Mouse (Mus musculus) limb, embryonic 15.5 days (tissue): ENCODE data around the gene Hist1h2af. TPM values are rescaled to one million over a fixed set of nuclear protein-coding genes. Genes with fewer than 3 reads are reported as not detected.
"Not testable (repeated sequence)": the region's sequence is repeated elsewhere in the genome, so short reads cannot be mapped to it uniquely, and the experiment has no call there.

Source experiments
- ATAC-seq: fragments of 200-750 bp; cut with Nextera tagmentation; 2 replicates; pipeline ENCODE4 v1.8.0; 2017; ENCODE audit warnings: low read depth, moderate TSS enrichment; ENCODE audit not compliant: insufficient number of reproducible peaks, low FRiP score, low TSS enrichment
- H3K27ac ChIP-seq: fragments of 300-500 bp; sonication (generic); 2 replicates; pipeline ENCODE4 v1.5.1; 2015; ENCODE audit warnings: moderate library complexity, mild to moderate bottlenecking, inconsistent platforms
- H3K27me3 ChIP-seq: fragments of 300-500 bp; sonication (generic); 2 replicates; pipeline ENCODE4 v1.6.1; 2015; ENCODE audit warnings: inconsistent platforms
- H3K36me3 ChIP-seq: fragments of 300-500 bp; sonication (generic); 2 replicates; pipeline ENCODE4 v1.6.1; 2015; ENCODE audit warnings: inconsistent platforms
- H3K4me1 ChIP-seq: fragments of 300-500 bp; sonication (generic); 2 replicates; pipeline ENCODE4 v1.6.1; 2015; ENCODE audit warnings: inconsistent platforms
- H3K4me2 ChIP-seq: fragments of 300-500 bp; sonication (generic); 2 replicates; pipeline ENCODE4 v1.6.1; 2015; ENCODE audit warnings: mild to moderate bottlenecking, inconsistent platforms
- H3K4me3 ChIP-seq: fragments of 300-500 bp; sonication (generic); 2 replicates; pipeline ENCODE4 v1.5.1; 2015; ENCODE audit warnings: mild to moderate bottlenecking, inconsistent platforms
- H3K9ac ChIP-seq: fragments of 300-500 bp; sonication (generic); 2 replicates; pipeline ENCODE4 v1.6.1; 2015; ENCODE audit warnings: inconsistent platforms
- H3K9me3 ChIP-seq: fragments of 300-500 bp; sonication (generic); 2 replicates; pipeline ENCODE4 v1.6.1; 2016; ENCODE audit warnings: inconsistent platforms
- WGBS: fragments of 180-500 bp; shearing (Covaris S2); methylation state at CpG from one replicate; pipeline ENCODE4 v1.1.7; 2015; 5-methylcytosine and 5-hydroxymethylcytosine counted together
- polyA plus RNA-seq: library from polyadenylated mRNA; unstranded; fragments of >200 nt; fragmentation: Nextera tagmentation; extraction: Ambion mirVana; gene quantifications from 2 replicates; pipeline ENCODE4 v1.2.1, GENCODE M21; 2015

The Hist1h2af gene
- polyA plus RNA-seq, 1 experiment from 2014 or later: 7.5 TPM

GRCm38 (mm10) chr13:23529480-23530165 lies 4.1 kb upstream of the Hist1h2af start:
- H3K27ac ChIP-seq: peak overlapping the region; percentile 94
- no peak for ATAC-seq
- H3K4me3 ChIP-seq: peak overlapping the region; percentile 45
- H3K9ac ChIP-seq: 0 out of 2 replicates have a peak overlapping the region, but pooled peaks have one; percentile 17
- no peaks in the 10 kb centered on the region for H3K36me3 ChIP-seq
- peak overlapping the region; percentile 75 for H3K4me2 ChIP-seq
- peaks cover 26% of the 10 kb centered on the region for H3K4me1 ChIP-seq
- no peaks in the 10 kb centered on the region for H3K27me3 ChIP-seq
- WGBS: 25% methylated on average over 2 of the region's 2 CpGs
- no peaks in the 10 kb centered on the region for H3K9me3 ChIP-seq

- H3K27ac ChIP-seq: peak overlapping the region; percentile 94
- WGBS: under 1% methylated on average over 20 of the region's 20 CpGs
- peak overlapping the region; percentile 29; the same call in 1 of the 2 replicates for H3K9ac ChIP-seq
- H3K36me3 ChIP-seq: no peaks in the 10 kb centered on the region
- peak overlapping the region; percentile 75 for H3K4me2 ChIP-seq
- peaks cover 26% of the 10 kb centered on the region for H3K4me1 ChIP-seq
- no peaks in the 10 kb centered on the region for H3K9me3 ChIP-seq
- ATAC-seq: no peak
- H3K4me3 ChIP-seq: peak overlapping the region; percentile 45
- no peaks in the 10 kb centered on the region for H3K27me3 ChIP-seq
These were observed 3.4 kb upstream of the Hist1h2af start for GRCm38 (mm10) chr13:23530181-23530900.

- Histone ChIP-seq H3K36me3 (no peaks in the 10 kb centered on the region), H3K4me3 (peak within 1 kb of the TSS; percentile 45), H3K9ac (peak within 1 kb of the TSS; percentile 29), H3K27me3 (no peaks in the 10 kb centered on the region), H3K4me1 (peaks cover 25% of the 10 kb centered on the region), H3K4me2 (peak within 1 kb of the TSS; percentile 75), H3K9me3 (no peaks in the 10 kb centered on the region), H3K27ac (peak within 1 kb of the TSS; percentile 94)
- under 1% methylated on average over 60 of the region's 70 CpGs for WGBS
- ATAC-seq: peak; percentile 76
These were observed 2.5 kb upstream of the Hist1h2af start, which contains the start of gene Hist1h4h for GRCm38 (mm10) chr13:23530901-23531875. Gene Hist1h4h, plus strand, starts transcription at chr13:23531050.

- 16% methylated on average over 9 of the region's 9 CpGs for WGBS
- H3K27ac ChIP-seq: peak overlapping the region; percentile 94
- H3K9me3 ChIP-seq: no peaks in the 10 kb centered on the region
- H3K9ac ChIP-seq: peak overlapping the region; percentile 21; the same call in 1 of the 2 replicates
- peaks cover 27% of the 10 kb centered on the region for H3K4me1 ChIP-seq
- H3K4me3 ChIP-seq: peak overlapping the region; percentile 53
- H3K36me3 ChIP-seq: no peaks in the 10 kb centered on the region
- H3K4me2 ChIP-seq: peak overlapping the region; percentile 75
- no peaks in the 10 kb centered on the region for H3K27me3 ChIP-seq
- no peak for ATAC-seq
These were observed 1.2 kb upstream of the Hist1h2af start for GRCm38 (mm10) chr13:23532262-23533075.

- ATAC-seq: no peak
- peaks cover 31% of the 10 kb centered on the region for H3K4me1 ChIP-seq
- WGBS: 1% methylated on average over 15 of the region's 15 CpGs
These were observed 844 bp downstream of the Hist1h2af start for GRCm38 (mm10) chr13:23534368-23535131.

GRCm38 (mm10) chr13:23535137-23536075 lies 1.7 kb downstream of the Hist1h2af start, which contains the start of gene Hist1h3g:
Gene Hist1h3g, plus strand, starts transcription at chr13:23535422.
- H3K9me3 ChIP-seq, H3K36me3 ChIP-seq, H3K27me3 ChIP-seq: not testable (repeated sequence)
- under 1% methylated on average over 52 of the region's 62 CpGs for WGBS
- peak within 1 kb of the TSS; percentile 94 for H3K27ac ChIP-seq
- H3K9ac ChIP-seq: peak within 1 kb of the TSS; percentile 39
- H3K4me2 ChIP-seq: peak within 1 kb of the TSS; percentile 75
- peak within 1 kb of the TSS; percentile 53 for H3K4me3 ChIP-seq
- ATAC-seq: peak; percentile 89
- peaks cover 31% of the 10 kb centered on the region for H3K4me1 ChIP-seq

More at GRCm38 (mm10) chr13:23534368-23535131, 844 bp downstream of the Hist1h2af start:
- H3K27ac ChIP-seq: peak overlapping the region; percentile 94
- no peaks in the 10 kb centered on the region for H3K27me3 ChIP-seq
- H3K9me3 ChIP-seq: no peaks in the 10 kb centered on the region
- peak overlapping the region; percentile 53 for H3K4me3 ChIP-seq
- H3K4me2 ChIP-seq: peak overlapping the region; percentile 75
- H3K36me3 ChIP-seq: no peaks in the 10 kb centered on the region
- H3K9ac ChIP-seq: peak overlapping the region; percentile 20; the same call in 1 of the 2 replicates

GRCm38 (mm10) chr13:23536076-23536822 lies 2.5 kb downstream of the Hist1h2af start:
- ATAC-seq: no peak
- H3K4me2 ChIP-seq: peak overlapping the region; percentile 75
- 0 out of 2 replicates have a peak overlapping the region, but pooled peaks have one; percentile 26 for H3K9ac ChIP-seq
- peaks cover 31% of the 10 kb centered on the region for H3K4me1 ChIP-seq
- H3K27me3 ChIP-seq: no peaks in the 10 kb centered on the region
- H3K36me3 ChIP-seq: no peaks in the 10 kb centered on the region
- WGBS: 15% methylated on average over 7 of the region's 7 CpGs
- H3K9me3 ChIP-seq: no peaks in the 10 kb centered on the region
- peak overlapping the region; percentile 53 for H3K4me3 ChIP-seq
- H3K27ac ChIP-seq: peak overlapping the region; percentile 57

GRCm38 (mm10) chr13:23537006-23537710 lies 3.5 kb downstream of the Hist1h2af start:
- no peak overlapping the region for H3K27ac ChIP-seq
- no peaks in the 10 kb centered on the region for H3K27me3 ChIP-seq
- H3K4me3 ChIP-seq: peak overlapping the region; percentile 53; the same call in 1 of the 2 replicates
- no peaks in the 10 kb centered on the region for H3K36me3 ChIP-seq
- no peak overlapping the region for H3K9ac ChIP-seq
- peaks cover 29% of the 10 kb centered on the region for H3K4me1 ChIP-seq
- no peak for ATAC-seq
- WGBS: 66% methylated on average over 3 of the region's 3 CpGs
- 0 out of 2 replicates have a peak overlapping the region, but pooled peaks have one; percentile 19 for H3K4me2 ChIP-seq
- H3K9me3 ChIP-seq: no peaks in the 10 kb centered on the region
